Mouse (Mus musculus) liver, embryonic 14.5 days (tissue): Measurements from ENCODE around the gene Apoc1.

ENCODE experiments used
- CTCF ChIP-seq: IDR thresholded peaks from 2 replicates; pipeline ENCODE4 v1.5.1; 2016; ENCODE audit warnings: antibody characterized with exemption, low read depth, control low read depth
- EP300 ChIP-seq: IDR thresholded peaks from 2 replicates; pipeline ENCODE4 v1.6.1; 2016; ENCODE audit warnings: antibody characterized with exemption, low read depth

GRCm38 (mm10) chr7:19686521-19686920 is 5.9 kb downstream of the Apoc1 start:
- TF ChIP-seq CTCF (no peak), EP300 (peak; percentile 32; the same call in 1 of the 2 replicates)
